In genomic region chr15:85151433-85151918, GRCm38 (mm10) we compare ENCODE assay signal across 8 mouse cellular contexts. TPM values are rescaled to one million over a fixed set of nuclear protein-coding genes. Genes with fewer than 3 reads are reported as not detected.
A peak's percentile ranks its signal among the peaks of the same experiment; 100 is the strongest.
DNase-seq lines count a peak whose midpoint lies in the region; ATAC-seq and TF ChIP-seq lines count a peak whose summit lies in the region.

No protein-coding gene starts in this region.

- H3K9ac ChIP-seq in ES-E14 (ENCODE audit: insufficient read depth, low read depth, low read length, poor library complexity, severe bottlenecking), result no peak overlapping the region
- H3K9ac ChIP-seq in forebrain, embryonic 16.5 days (replicated peaks; ENCODE audit: low read depth, low read length), result no peak overlapping the region
- H3K9ac ChIP-seq in lung, embryonic 15.5 days, result no peak overlapping the region

- WGBS in forebrain, embryonic 16.5 days, result 30% methylated on average over 13 of the region's 13 CpGs
- 15% methylated on average over 13 of the region's 13 CpGs for whole genome bisulfite sequencing in lung, embryonic 15.5 days

- H3K4me1 ChIP-seq in ES-E14 (ENCODE audit: control insufficient read depth in 2 of 2, insufficient read depth in 2 of 2, low read length in 2 of 2, poor library complexity in 1 of 2), result peaks cover 0 to 4% of the 10 kb centered on the region in 2 experiments; a peak in 3 of 4 replicates
- no peaks in the 10 kb centered on the region; the same call in 1 of the 2 replicates for H3K4me1 ChIP-seq in forebrain, embryonic 16.5 days (replicated peaks; ENCODE audit: control insufficient read depth, insufficient read depth, low read length)
- H3K4me1 ChIP-seq in lung, embryonic 15.5 days, result peaks cover 15% of the 10 kb centered on the region

- H3K27ac ChIP-seq in ES-E14 (ENCODE audit: insufficient read depth, low read depth, low read length, poor library complexity, severe bottlenecking), result no peak overlapping the region
- no peak overlapping the region for H3K27ac ChIP-seq in forebrain, embryonic 16.5 days (ENCODE audit: low read length)
- H3K27ac ChIP-seq in lung, embryonic 15.5 days, result no peak overlapping the region

- ATAC-seq in cerebellum, adult (ENCODE audit: insufficient number of reproducible peaks, low FRiP score, low TSS enrichment), result peak; percentile 52; the same call in 1 of the 2 replicates
- peak; percentile 78 for ATAC-seq in forebrain, embryonic 16.5 days
- ATAC-seq in lung, embryonic 15.5 days (ENCODE audit: borderline replicate concordance, extremely low read depth, low FRiP score, low TSS enrichment), result peak; percentile 50; the same call in 1 of the 2 replicates

- H3K27me3 ChIP-seq in forebrain, embryonic 16.5 days (replicated peaks; ENCODE audit: control insufficient read depth, insufficient read depth, low read length), result no peaks in the 10 kb centered on the region
- 0 out of 2 replicates have a peak, but pooled peaks cover 3% of the 10 kb centered on the region for H3K27me3 ChIP-seq in lung, embryonic 15.5 days

- in situ Hi-C loops in ES-E14 (cut with MboI; ENCODE audit: low sequenced_read_pairs in 2 of 2, unreplicated experiment in 2 of 2), result loop anchor here in 1 of 2 experiments (5.0 kb wide), 1 partner anchor 101 kb away; no protein-coding TSS in a partner anchor

- H3K9me3 ChIP-seq in ES-E14 (ENCODE audit: control insufficient read depth, insufficient read depth, low read depth, low read length), result no peaks in the 10 kb centered on the region
- H3K9me3 ChIP-seq in forebrain, embryonic 16.5 days (ENCODE audit: control insufficient read depth, low read length), result no peaks in the 10 kb centered on the region
- no peaks in the 10 kb centered on the region for H3K9me3 ChIP-seq in lung, embryonic 15.5 days

- intact Hi-C loops in heart, postnatal 36 days (cut with DNase I), result loop anchor here (1.0 to 5.0 kb wide), 4 partner anchors 80 to 431 kb away; partner anchors contain the start of gene Wnt7b

- no peak overlapping the region for H3K4me3 ChIP-seq in ES-E14 (ENCODE audit: insufficient read depth in 1 of 2, low read depth in 1 of 2, low read length in 2 of 2, poor library complexity in 1 of 2, severe bottlenecking in 1 of 2)
- H3K4me3 ChIP-seq in forebrain, embryonic 16.5 days (replicated peaks; ENCODE audit: low read length), result no peak overlapping the region
- H3K4me3 ChIP-seq in lung, embryonic 15.5 days, result no peak overlapping the region

- no peaks in the 10 kb centered on the region for H3K36me3 ChIP-seq in ES-E14 (ENCODE audit: control insufficient read depth, insufficient read depth, low read length, poor library complexity, severe bottlenecking)
- no peaks in the 10 kb centered on the region for H3K36me3 ChIP-seq in forebrain, embryonic 16.5 days (ENCODE audit: control insufficient read depth, insufficient read depth)
- H3K36me3 ChIP-seq in lung, embryonic 15.5 days, result no peaks in the 10 kb centered on the region

- peak; percentile 57 for DNase-seq in ES-E14 (ENCODE audit: low read depth, low spot score)
- DNase-seq in heart, postnatal 36 days, result peak; percentile 76 to 83
- DNase-seq in layer of hippocampus, adult 18-20 months (ENCODE audit: low spot score in 2 of 2), result peak; percentile 63 to 85
- peak; percentile 40 for DNase-seq in retina, adult 2 months (ENCODE audit: low read depth, low spot score)
- DNase-seq in urinary bladder, postnatal 14 days (ENCODE audit: low spot score), result peak; percentile 79

- H3K4me2 ChIP-seq in forebrain, embryonic 16.5 days (ENCODE audit: low read length), result peak overlapping the region; percentile 24; the same call in 1 of the 2 replicates
- no peak overlapping the region for H3K4me2 ChIP-seq in lung, embryonic 15.5 days

TF ChIP-seq in ES-E14, 5 proteins besides CTCF, POLR2A, EP300 and RAD21:
- no peak for TF ChIP-seq MAFK (IDR thresholded peaks at IDR 0.05; ENCODE audit: insufficient read depth, low read depth, low read length)
- TF ChIP-seq ZC3H11A (IDR thresholded peaks at IDR 0.05; ENCODE audit: borderline replicate concordance, low read depth, low read length), result peak; percentile 71; the same call in 1 of the 2 replicates
TF ChIP-seq in ES-E14: peak in this region for 1.

RNA-seq across cellular contexts. Expression of gene Ribc2, which starts 19.6 kb away (rescaled TPM):
- 0.26 and 0.45 TPM in 2 replicates for total RNA-seq in ES-E14 (2012; rRNA removed)
- polyA plus RNA-seq in forebrain, embryonic 16.5 days (2015; fragmentation: Nextera tagmentation; extraction: Ambion mirVana), result 0.29 TPM in 1 of 2 replicates, not detected in the other
- total RNA-seq in heart, postnatal 36 days (2021), result not detected
- under 1 TPM; 0.30 TPM for total RNA-seq in layer of hippocampus, adult 18-20 months (2021)
- polyA plus RNA-seq in lung, embryonic 15.5 days (2015; fragmentation: Nextera tagmentation; extraction: Ambion mirVana), result 0.39 and 0.49 TPM in 2 replicates

RNA-seq across cellular contexts. Expression of gene Smc1b, which starts 19.7 kb away (rescaled TPM):
- 4.8 and 8.7 TPM in 2 replicates for total RNA-seq in ES-E14 (2012; rRNA removed)
- polyA plus RNA-seq in forebrain, embryonic 16.5 days (2015; fragmentation: Nextera tagmentation; extraction: Ambion mirVana), result 0.32 and 0.54 TPM in 2 replicates
- total RNA-seq in heart, postnatal 36 days (2021), result not detected
- total RNA-seq in layer of hippocampus, adult 18-20 months (2021), result under 1 TPM in 1 of 2 experiments, not detected in 1; 0.08 TPM
- 0.21 and 0.39 TPM in 2 replicates for polyA plus RNA-seq in lung, embryonic 15.5 days (2015; fragmentation: Nextera tagmentation; extraction: Ambion mirVana)

RNA-seq across cellular contexts. Expression of gene Fbln1, which starts 54.3 kb away (rescaled TPM):
- total RNA-seq in ES-E14 (2012; rRNA removed), result 99.6 and 118 TPM in 2 replicates
- polyA plus RNA-seq in forebrain, embryonic 16.5 days (2015; fragmentation: Nextera tagmentation; extraction: Ambion mirVana), result 50.9 and 55.5 TPM in 2 replicates
- 10 to 100 TPM; 88.9 to 98.0 TPM for total RNA-seq in heart, postnatal 36 days (2021)
- total RNA-seq in layer of hippocampus, adult 18-20 months (2021), result 10 to 100 TPM; 13.8 to 15.4 TPM
- 248 and 250 TPM in 2 replicates for polyA plus RNA-seq in lung, embryonic 15.5 days (2015; fragmentation: Nextera tagmentation; extraction: Ambion mirVana)
